Mouse (Mus musculus): ENCODE results near the gene Agmat. TPM values are rescaled to one million over a fixed set of nuclear protein-coding genes. Genes with fewer than 3 reads are reported as not detected.

Gene Agmat
- polyA plus RNA-seq (2014; fragmentation: Nextera tagmentation; extraction: Ambion mirVana), result 0.11 TPM in 1 of 2 replicates, not detected in the other

GRCm38 (mm10) chr4:141746578-141747346 lies at the start of gene Agmat:
Gene Agmat (plus strand): TSS chr4:141746672.
- 19% methylated on average over 25 of the region's 25 CpGs for WGBS
- ATAC-seq (ENCODE audit: insufficient number of reproducible peaks, low FRiP score, low TSS enrichment, low read depth) (no peak), DNase-seq (ENCODE audit: low spot score) (no peak)
- no peak within 1 kb of the TSS for H3K4me3 ChIP-seq (ENCODE audit: low read depth, low read length)
- no peak within 1 kb of the TSS for H3K27ac ChIP-seq (replicated peaks; ENCODE audit: low read depth, low read length)
- H3K9ac ChIP-seq (ENCODE audit: low read length), result no peak within 1 kb of the TSS
- H3K4me1 ChIP-seq (ENCODE audit: control insufficient read depth, insufficient read depth, low read length), result peaks cover 2% of the 10 kb centered on the region; the same call in 1 of the 2 replicates
- no peak within 1 kb of the TSS for H3K4me2 ChIP-seq (ENCODE audit: low read depth, severe bottlenecking)
- no peaks in the 10 kb centered on the region for H3K36me3 ChIP-seq (ENCODE audit: control insufficient read depth, insufficient read depth, low read length)
- H3K27me3 ChIP-seq (ENCODE audit: control insufficient read depth, insufficient read depth, low read length), result no peaks in the 10 kb centered on the region
- H3K9me3 ChIP-seq (ENCODE audit: control insufficient read depth, low read length), result no peaks in the 10 kb centered on the region

GRCm38 (mm10) chr4:141704625-141705024 lies 41.8 kb upstream of the Agmat start:
- Histone ChIP-seq H3K4me3 (ENCODE audit: low read depth, low read length) (no peak overlapping the region), H3K4me1 (ENCODE audit: control insufficient read depth, insufficient read depth, low read length) (no peaks in the 10 kb centered on the region)

GRCm38 (mm10) chr4:141705331-141705730 lies 41.1 kb upstream of the Agmat start:
- ATAC-seq (ENCODE audit: insufficient number of reproducible peaks, low FRiP score, low TSS enrichment, low read depth) (no peak), DNase-seq (ENCODE audit: low spot score) (no peak)
- H3K4me3 ChIP-seq (ENCODE audit: low read depth, low read length), result no peak overlapping the region
- H3K4me1 ChIP-seq (ENCODE audit: control insufficient read depth, insufficient read depth, low read length), result no peaks in the 10 kb centered on the region
- H3K9me3 ChIP-seq (ENCODE audit: control insufficient read depth, low read length), result no peaks in the 10 kb centered on the region
- 91% methylated on average over 4 of the region's 4 CpGs for WGBS
- no peak overlapping the region for H3K27ac ChIP-seq (replicated peaks; ENCODE audit: low read depth, low read length)
- H3K9ac ChIP-seq (ENCODE audit: low read length), result no peak overlapping the region
- H3K36me3 ChIP-seq (ENCODE audit: control insufficient read depth, insufficient read depth, low read length), result peaks cover 45% of the 10 kb centered on the region; the same call in 1 of the 2 replicates
- no peak overlapping the region for H3K4me2 ChIP-seq (ENCODE audit: low read depth, severe bottlenecking)
- no peaks in the 10 kb centered on the region for H3K27me3 ChIP-seq (ENCODE audit: control insufficient read depth, insufficient read depth, low read length)

More at GRCm38 (mm10) chr4:141704625-141705024, 41.8 kb upstream of the Agmat start:
- H3K27ac ChIP-seq (replicated peaks; ENCODE audit: low read depth, low read length), result no peak overlapping the region
- no peak for DNase-seq (ENCODE audit: low spot score)
- H3K9ac ChIP-seq (ENCODE audit: low read length), result no peak overlapping the region
- H3K27me3 ChIP-seq (ENCODE audit: control insufficient read depth, insufficient read depth, low read length), result no peaks in the 10 kb centered on the region
- no peak overlapping the region for H3K4me2 ChIP-seq (ENCODE audit: low read depth, severe bottlenecking)
- H3K36me3 ChIP-seq (ENCODE audit: control insufficient read depth, insufficient read depth, low read length), result peaks cover 43% of the 10 kb centered on the region; the same call in 1 of the 2 replicates
- H3K9me3 ChIP-seq (ENCODE audit: control insufficient read depth, low read length), result no peaks in the 10 kb centered on the region
- no peak for ATAC-seq (ENCODE audit: insufficient number of reproducible peaks, low FRiP score, low TSS enrichment, low read depth)
- 88% methylated on average over 2 of the region's 2 CpGs for WGBS

- H3K9ac ChIP-seq (ENCODE audit: low read length), result no peak overlapping the region
- H3K4me2 ChIP-seq (ENCODE audit: low read depth, severe bottlenecking), result no peak overlapping the region
- WGBS, result 89% methylated on average over 7 of the region's 7 CpGs
- no peak overlapping the region for H3K4me3 ChIP-seq (ENCODE audit: low read depth, low read length)
- no peaks in the 10 kb centered on the region for H3K27me3 ChIP-seq (ENCODE audit: control insufficient read depth, insufficient read depth, low read length)
- ATAC-seq (ENCODE audit: insufficient number of reproducible peaks, low FRiP score, low TSS enrichment, low read depth), result no peak
- H3K9me3 ChIP-seq (ENCODE audit: control insufficient read depth, low read length), result no peaks in the 10 kb centered on the region
- H3K27ac ChIP-seq (replicated peaks; ENCODE audit: low read depth, low read length), result no peak overlapping the region
- no peaks in the 10 kb centered on the region for H3K4me1 ChIP-seq (ENCODE audit: control insufficient read depth, insufficient read depth, low read length)
- no peak for DNase-seq (ENCODE audit: low spot score)
- H3K36me3 ChIP-seq (ENCODE audit: control insufficient read depth, insufficient read depth, low read length), result peaks cover 43% of the 10 kb centered on the region; the same call in 1 of the 2 replicates
Measured at GRCm38 (mm10) chr4:141708005-141708404, 38.5 kb upstream of the Agmat start.

- Histone ChIP-seq H3K27me3 (ENCODE audit: control insufficient read depth, insufficient read depth, low read length) (no peaks in the 10 kb centered on the region), H3K4me3 (ENCODE audit: low read depth, low read length) (no peak overlapping the region), H3K27ac (replicated peaks; ENCODE audit: low read depth, low read length) (no peak overlapping the region), H3K9ac (ENCODE audit: low read length) (no peak overlapping the region), H3K36me3 (ENCODE audit: control insufficient read depth, insufficient read depth, low read length) (peaks cover 41% of the 10 kb centered on the region; the same call in 1 of the 2 replicates), H3K4me1 (ENCODE audit: control insufficient read depth, insufficient read depth, low read length) (0 out of 2 replicates have a peak, but pooled peaks cover 1% of the 10 kb centered on the region), H3K4me2 (ENCODE audit: low read depth, severe bottlenecking) (no peak overlapping the region), H3K9me3 (ENCODE audit: control insufficient read depth, low read length) (no peaks in the 10 kb centered on the region)
- ATAC-seq (ENCODE audit: insufficient number of reproducible peaks, low FRiP score, low TSS enrichment, low read depth), result no peak
- WGBS, result 97% methylated on average over 2 of the region's 2 CpGs
- no peak for DNase-seq (ENCODE audit: low spot score)
Measured at GRCm38 (mm10) chr4:141708971-141709370, 37.5 kb upstream of the Agmat start.

- Histone ChIP-seq H3K4me3 (ENCODE audit: low read depth, low read length) (no peak overlapping the region), H3K9me3 (ENCODE audit: control insufficient read depth, low read length) (no peaks in the 10 kb centered on the region), H3K4me2 (ENCODE audit: low read depth, severe bottlenecking) (no peak overlapping the region), H3K27ac (replicated peaks; ENCODE audit: low read depth, low read length) (no peak overlapping the region), H3K9ac (ENCODE audit: low read length) (no peak overlapping the region), H3K36me3 (ENCODE audit: control insufficient read depth, insufficient read depth, low read length) (peaks cover 31% of the 10 kb centered on the region; the same call in 1 of the 2 replicates), H3K4me1 (ENCODE audit: control insufficient read depth, insufficient read depth, low read length) (peaks cover 18% of the 10 kb centered on the region), H3K27me3 (ENCODE audit: control insufficient read depth, insufficient read depth, low read length) (no peaks in the 10 kb centered on the region)
- no peak for DNase-seq (ENCODE audit: low spot score)
- 96% methylated on average over 1 of the region's 1 CpGs for WGBS
- ATAC-seq (ENCODE audit: insufficient number of reproducible peaks, low FRiP score, low TSS enrichment, low read depth), result no peak
Measured at GRCm38 (mm10) chr4:141711250-141711649, 35.2 kb upstream of the Agmat start.

GRCm38 (mm10) chr4:141713598-141714142 lies 32.8 kb upstream of the Agmat start:
- 57% methylated on average over 5 of the region's 5 CpGs for whole genome bisulfite sequencing
- Histone ChIP-seq H3K9ac (ENCODE audit: low read length) (no peak overlapping the region), H3K9me3 (ENCODE audit: control insufficient read depth, low read length) (no peaks in the 10 kb centered on the region), H3K4me3 (ENCODE audit: low read depth, low read length) (no peak overlapping the region), H3K36me3 (ENCODE audit: control insufficient read depth, insufficient read depth, low read length) (peaks cover 23% of the 10 kb centered on the region; the same call in 1 of the 2 replicates), H3K27ac (replicated peaks; ENCODE audit: low read depth, low read length) (no peak overlapping the region), H3K4me2 (ENCODE audit: low read depth, severe bottlenecking) (no peak overlapping the region), H3K27me3 (ENCODE audit: control insufficient read depth, insufficient read depth, low read length) (no peaks in the 10 kb centered on the region), H3K4me1 (ENCODE audit: control insufficient read depth, insufficient read depth, low read length) (peaks cover 18% of the 10 kb centered on the region)
- DNase-seq (ENCODE audit: low spot score) (no peak), ATAC-seq (ENCODE audit: insufficient number of reproducible peaks, low FRiP score, low TSS enrichment, low read depth) (no peak)

- no peak overlapping the region for H3K9ac ChIP-seq (ENCODE audit: low read length)
- no peak overlapping the region for H3K4me2 ChIP-seq (ENCODE audit: low read depth, severe bottlenecking)
- peak; percentile 80 for ATAC-seq (ENCODE audit: insufficient number of reproducible peaks, low FRiP score, low TSS enrichment, low read depth)
- no peak overlapping the region for H3K27ac ChIP-seq (replicated peaks; ENCODE audit: low read depth, low read length)
- no peaks in the 10 kb centered on the region for H3K27me3 ChIP-seq (ENCODE audit: control insufficient read depth, insufficient read depth, low read length)
- H3K36me3 ChIP-seq (ENCODE audit: control insufficient read depth, insufficient read depth, low read length), result peaks cover 11% of the 10 kb centered on the region; the same call in 1 of the 2 replicates
- WGBS, result 41% methylated on average over 2 of the region's 2 CpGs
- no peak overlapping the region for H3K4me3 ChIP-seq (ENCODE audit: low read depth, low read length)
- DNase-seq (ENCODE audit: low spot score), result peak; percentile 56
- peaks cover 18% of the 10 kb centered on the region for H3K4me1 ChIP-seq (ENCODE audit: control insufficient read depth, insufficient read depth, low read length)
- no peaks in the 10 kb centered on the region for H3K9me3 ChIP-seq (ENCODE audit: control insufficient read depth, low read length)
Measured at GRCm38 (mm10) chr4:141715027-141715426, 31.4 kb upstream of the Agmat start.
